Mouse (Mus musculus) left cerebral cortex, adult 8-10 months (tissue): ENCODE results near the gene Nup107. TPM values are rescaled to one million over a fixed set of nuclear protein-coding genes. Genes with fewer than 3 reads are reported as not detected.

Source experiments
- DNase-seq, 2 experiments: peaks; one replicate each; pipeline ENCODE4 v3.0.0; 2022; ENCODE audit warnings: low spot score in 2 of 2
- total RNA-seq, 4 experiments: library from RNA; stranded (reverse); gene quantifications; 2 replicates each; pipeline ENCODE4 v1.2.4; 2022

Gene Nup107
- total RNA-seq, 4 experiments from 2014 or later = 16.2 to 20.4 (median 17.3) TPM

DNA sequence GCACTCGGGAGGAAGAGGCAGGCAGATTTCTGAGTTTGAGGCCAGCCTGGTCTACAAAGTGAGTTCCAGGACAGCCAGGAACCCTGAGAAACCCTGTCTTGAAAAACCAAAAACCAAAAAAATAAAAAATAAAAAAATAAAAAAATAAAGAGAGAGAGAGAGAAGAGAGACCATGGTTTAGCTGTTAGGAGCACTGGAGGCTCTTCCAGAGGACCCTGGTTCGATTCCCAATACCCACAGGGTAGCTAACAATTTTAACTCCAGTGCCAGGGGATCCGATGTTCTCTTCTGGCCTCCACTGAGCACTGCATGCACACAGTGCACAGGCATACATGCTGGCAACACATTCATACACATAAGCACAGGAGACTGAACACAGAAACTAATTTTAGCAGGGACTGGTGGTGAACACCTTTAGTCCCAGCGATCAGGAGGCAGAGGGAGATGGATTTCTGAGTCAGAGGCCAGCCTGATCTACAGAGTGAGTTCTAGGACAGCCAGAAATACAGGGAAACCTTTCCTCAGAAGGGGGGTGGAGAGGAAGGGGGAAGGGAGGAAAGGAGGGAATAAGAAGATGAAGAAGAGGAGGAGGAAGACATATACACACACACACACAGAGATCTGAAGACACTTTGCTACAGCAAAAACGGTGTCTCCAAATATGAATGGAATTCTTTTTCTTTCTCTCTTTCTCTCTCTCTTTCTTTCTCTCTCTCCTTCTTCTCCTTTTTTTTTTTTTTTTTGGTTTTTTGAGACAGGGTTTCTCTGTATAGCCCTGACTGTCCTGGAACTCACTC lies 39.5 kb downstream of the Nup107 start:
- DNase-seq = no peak

GRCm38 (mm10) chr10:117752304-117752821 lies 40.1 kb downstream of the Nup107 start:
- DNase-seq = no peak

- no peak for DNase-seq
Observed at GRCm38 (mm10) chr10:117751744-117752143, 40.8 kb downstream of the Nup107 start.

DNA sequence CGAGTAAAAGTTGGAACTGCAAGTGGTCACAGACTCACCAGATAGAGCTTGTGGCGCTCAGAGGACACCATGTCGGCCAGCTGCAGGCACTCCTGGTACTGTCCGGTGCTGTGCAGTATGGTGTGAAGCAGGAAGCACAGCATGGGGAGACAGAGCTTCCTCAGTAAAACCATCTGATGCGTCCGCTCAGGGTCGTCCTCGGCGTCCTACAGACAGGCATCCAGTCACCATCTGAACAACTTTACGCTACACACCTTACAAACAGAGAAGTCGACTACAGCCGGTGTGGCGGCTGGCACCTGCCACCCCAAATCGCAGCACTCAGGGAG lies 41.3 kb downstream of the Nup107 start:
- DNase-seq = no peak

DNA sequence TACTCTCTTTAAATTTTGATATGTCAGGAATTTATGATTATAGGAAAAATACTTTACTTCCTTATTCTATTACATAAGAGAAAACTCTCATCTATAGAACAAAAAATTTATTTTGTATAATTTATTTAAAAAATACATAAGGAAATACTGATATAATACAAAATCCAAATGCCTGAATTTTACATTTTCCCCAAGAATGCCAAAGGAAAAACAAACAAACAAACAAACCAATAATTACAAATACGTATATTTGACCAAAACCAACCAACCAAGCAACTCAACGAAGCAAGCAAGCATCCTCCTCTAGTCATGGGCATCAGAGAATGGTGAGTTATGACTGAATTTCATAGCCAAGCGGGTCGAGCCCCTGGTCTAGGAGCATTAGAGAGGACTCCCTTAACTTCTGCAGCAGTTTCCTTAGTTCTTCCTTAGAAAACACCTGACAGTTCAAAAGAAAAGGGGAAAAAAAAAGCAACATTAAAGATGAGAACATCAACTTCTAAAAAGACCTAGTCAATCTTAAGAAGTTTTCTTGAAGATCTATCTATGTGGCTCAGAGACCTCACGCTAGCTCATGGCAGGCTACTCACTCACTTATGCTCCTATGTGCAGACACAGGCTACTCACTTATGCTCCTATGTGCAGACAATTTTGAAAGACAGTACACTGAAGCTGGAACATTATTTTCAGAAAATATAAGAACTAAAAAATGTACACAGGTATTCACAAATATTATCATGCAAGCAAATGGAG lies 41.8 kb downstream of the Nup107 start:
- no peak for DNase-seq

DNA sequence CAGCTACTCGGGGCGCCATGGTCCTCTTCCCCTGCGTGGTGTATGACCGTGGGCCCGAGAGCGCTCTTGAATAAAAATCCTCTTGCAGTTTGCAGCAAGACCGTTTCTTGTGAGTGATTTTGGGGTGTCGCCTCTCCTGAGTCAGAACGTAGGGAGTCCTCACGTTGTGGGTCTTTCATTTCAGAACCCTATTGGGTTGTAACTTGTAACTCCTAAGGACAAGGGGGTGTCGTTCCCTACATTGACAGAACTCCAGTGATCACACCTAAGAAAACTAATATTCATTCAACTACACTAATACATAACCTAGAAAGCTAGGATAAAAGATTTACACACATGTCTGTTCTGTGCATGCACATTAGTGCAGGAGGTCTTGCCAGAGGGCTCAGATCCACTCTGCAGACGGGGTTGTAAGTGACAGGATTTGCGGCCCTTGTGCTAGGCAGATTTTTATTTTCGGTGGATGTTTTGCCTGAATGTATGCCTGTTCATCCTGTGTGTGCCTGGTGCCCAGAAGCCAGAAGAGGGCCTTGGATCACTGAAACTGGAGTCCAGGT lies 42.6 kb downstream of the Nup107 start:
- no peak for DNase-seq

- DNase-seq = no peak
Observed at GRCm38 (mm10) chr10:117749050-117749686, 43.3 kb downstream of the Nup107 start.

DNA sequence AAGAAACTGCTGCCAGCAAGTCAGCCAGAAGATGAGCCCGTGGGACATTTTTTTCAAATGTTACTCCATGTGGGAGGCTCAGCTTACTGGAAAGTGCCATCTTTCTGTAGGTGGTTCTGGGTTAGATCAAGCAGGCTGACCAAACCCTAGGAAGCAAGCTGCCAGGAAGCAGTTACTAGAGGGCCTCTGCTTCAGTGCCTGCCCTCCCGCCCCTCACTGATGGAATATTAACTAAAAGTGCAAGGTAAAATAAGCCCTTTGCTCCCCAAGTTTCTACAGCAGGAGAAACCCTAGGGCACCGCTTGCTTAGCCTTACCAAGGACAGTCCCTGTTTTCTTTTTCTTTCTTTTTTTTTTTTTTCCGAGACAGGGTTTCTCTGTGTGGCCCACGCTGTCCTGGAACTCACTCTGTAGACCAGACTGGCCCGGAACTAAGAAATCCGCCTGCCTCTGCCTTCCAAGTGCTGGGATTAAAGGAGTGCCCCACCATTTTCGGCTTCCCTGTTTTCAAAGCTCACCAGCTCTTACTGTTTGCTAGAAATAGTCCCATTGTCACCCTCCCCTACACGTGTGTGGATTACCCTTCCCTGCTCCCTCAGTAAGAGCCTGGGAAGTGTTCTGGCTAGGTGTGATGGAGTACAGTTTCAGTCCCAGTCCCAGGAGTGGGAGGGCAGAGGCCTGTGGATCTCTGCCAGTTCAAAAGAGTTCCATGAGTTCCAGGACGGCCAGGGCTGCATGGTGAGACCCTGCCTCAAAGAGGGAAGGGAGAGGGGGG lies 44.0 kb downstream of the Nup107 start:
- no peak for DNase-seq

DNA sequence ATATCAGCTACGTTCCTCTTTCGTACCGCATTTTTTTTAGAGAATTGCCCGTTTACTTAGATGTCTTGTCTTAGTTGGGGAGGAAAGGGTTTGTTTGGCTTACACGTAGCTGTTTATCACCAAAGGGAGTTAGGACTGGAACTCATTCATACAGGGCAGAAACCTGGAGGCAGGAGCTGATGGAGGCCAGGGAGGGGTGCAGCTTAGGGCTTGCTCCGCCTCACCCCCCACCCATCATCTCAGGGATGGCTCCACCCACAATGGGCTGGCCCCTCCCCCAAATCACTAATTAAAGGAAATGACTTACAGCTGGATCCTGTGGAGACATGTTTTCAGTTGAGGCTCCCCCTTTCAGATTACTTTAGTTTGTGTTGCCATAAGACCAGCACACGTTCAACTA lies 44.8 kb downstream of the Nup107 start:
- no peak for DNase-seq

DNA sequence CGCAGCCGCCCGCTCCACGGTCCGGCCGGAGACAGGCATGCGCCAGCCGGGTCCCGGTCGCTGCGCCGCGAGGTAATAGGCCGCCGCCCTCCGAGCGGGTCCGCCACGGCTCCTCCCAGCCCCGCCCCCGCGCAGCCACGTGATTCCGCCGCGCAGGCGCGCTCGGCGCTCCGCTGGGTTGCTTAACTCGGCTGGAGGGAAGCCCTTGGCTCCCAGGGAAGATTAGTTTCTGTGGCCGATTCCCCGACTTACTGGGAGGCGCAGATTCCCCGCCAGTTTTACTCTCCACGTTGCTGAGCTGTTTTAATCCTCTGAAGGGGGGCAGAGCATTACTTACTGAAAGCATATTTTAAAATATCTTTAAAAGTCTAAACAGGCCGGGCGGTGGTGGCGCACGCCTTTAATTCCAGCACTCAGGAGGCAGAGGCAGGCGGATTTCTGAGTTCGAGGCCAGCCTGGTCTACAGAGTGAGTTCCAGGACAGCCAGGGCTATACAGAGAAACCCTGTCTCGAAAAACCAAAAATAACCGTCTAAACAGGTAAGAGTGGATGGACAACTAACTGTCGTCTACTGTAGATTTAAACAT lies 46.1 kb downstream of the Nup107 start, which contains the start of gene Slc35e3:
TSS of gene Slc35e3 (minus strand) at position 69 of the 587 bp plus-strand sequence.
- DNase-seq = peak; percentile 89 to 91

GRCm38 (mm10) chr10:117745570-117746296 lies 46.8 kb downstream of the Nup107 start:
- DNase-seq = peak in 1 of 2 experiments; percentile 16

DNA sequence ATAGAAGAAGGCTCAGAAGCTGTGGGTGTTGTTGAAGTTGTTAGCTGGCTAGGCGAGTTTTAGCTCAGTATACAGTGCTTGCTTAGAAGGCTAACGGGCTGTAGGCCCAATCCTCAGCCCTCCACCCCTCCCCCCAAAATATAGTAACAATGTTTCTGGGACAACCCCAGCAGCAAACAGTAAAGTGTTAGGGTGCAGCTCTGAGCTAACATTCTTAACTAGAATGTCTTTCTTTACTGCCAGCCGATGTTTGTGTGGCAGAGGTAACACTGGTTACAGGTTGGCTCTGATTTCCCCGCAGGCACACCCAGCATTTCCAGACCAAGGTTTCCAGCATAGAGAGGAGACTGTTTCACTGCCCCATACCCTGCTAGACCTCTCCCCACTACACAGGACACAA lies 48.6 kb downstream of the Nup107 start:
- no peak for DNase-seq

DNA sequence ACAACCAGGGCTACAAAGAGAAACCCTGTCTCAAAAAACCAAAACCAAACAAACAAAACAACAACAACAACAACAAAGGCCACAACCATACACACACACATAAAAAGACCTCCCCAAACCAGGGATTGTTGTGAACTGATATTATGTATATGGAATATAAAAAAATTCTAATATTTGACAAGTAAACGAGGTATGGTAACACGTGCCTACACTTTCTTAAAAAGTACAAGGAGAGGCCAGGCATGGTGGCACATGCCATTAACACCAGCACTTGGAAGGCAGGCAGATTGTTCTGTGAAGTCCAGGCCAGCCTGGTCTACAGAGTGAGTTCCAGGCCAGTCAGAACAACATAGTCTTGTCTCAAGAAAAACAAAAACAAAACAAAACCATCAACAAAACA lies 49.3 kb downstream of the Nup107 start:
- DNase-seq = no peak

DNA sequence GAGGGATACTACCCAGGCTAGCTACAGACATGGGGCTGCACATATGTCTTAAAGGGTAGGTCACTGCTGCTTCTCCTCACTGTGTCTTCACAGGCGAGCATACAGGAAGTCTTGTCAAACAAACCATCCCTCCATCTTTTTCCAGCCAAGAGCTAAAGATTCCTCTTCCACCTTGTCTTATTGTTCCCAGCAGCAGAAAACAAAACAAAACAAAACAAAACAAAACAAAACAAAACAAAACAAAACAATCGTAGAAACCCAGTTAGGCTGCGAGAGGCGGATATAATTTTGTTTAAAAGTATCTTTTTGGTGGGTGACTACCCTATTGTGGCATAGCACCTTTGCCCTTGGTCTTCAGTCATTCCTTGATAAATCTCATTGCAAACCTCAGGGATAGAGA lies 49.9 kb downstream of the Nup107 start:
- no peak for DNase-seq

- no peak for DNase-seq
Observed at GRCm38 (mm10) chr10:117741698-117742475, 50.6 kb downstream of the Nup107 start.

- DNase-seq = no peak
Observed at GRCm38 (mm10) chr10:117740921-117741320, 51.6 kb downstream of the Nup107 start.

DNA sequence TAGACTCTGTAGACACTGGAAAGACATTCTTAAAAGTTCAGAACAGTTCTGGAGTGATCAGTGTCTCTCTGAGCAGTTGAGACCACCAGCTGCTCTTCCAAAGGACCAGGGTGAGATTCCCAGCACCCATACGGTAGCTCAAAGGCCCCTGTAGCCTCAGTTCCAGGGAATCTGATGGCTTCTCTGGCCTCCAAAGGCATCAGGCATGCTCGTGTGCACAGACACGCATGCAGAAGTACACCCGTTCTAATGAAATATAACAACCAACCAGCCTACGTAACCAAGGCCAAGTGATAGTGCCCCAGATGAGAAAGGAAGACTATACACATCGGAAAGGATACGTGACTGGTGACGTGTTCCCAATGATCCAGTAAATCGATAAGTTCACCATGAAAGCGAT lies 52.3 kb downstream of the Nup107 start:
- no peak for DNase-seq

- DNase-seq = no peak
Observed at GRCm38 (mm10) chr10:117739648-117739948, 52.9 kb downstream of the Nup107 start.

DNA sequence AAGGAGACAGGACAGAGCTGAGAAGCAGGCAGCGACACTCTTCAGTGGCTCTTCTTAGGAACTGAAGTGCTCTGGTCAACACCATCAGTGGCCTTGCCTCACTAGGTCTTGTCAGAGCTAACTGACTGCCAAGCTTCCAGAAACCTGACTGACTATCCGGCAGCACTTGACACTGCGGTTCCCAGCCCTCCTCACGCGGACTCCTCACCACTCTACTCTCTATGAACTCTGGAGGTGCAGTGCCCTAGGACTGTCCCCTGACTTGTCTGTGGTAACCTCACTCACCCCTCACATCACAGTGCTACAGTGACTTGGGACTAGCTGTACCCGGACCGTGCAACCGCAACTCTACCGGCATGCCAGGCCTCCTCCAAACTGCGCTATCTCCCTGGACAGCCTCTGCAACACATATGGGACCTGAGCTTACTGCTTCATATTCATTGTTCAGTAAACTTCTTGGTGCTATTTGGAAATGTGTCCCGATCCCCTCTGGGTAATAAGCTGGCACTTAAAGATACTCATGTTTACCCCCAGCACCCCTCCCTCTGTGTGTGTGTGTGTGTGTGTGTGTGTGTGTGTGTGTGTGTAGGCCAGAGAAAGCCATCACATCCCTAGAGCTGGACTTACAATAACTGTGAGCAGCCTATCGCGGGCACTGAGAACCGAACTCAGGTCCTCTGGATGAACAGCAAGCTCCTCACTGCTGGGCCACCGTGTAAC lies 53.4 kb downstream of the Nup107 start:
- no peak for DNase-seq
